In genomic region chr1:60910796-60911195, GRCm38 (mm10) we compare ENCODE assay signal across 31 mouse cellular contexts. TPM values are rescaled to one million over a fixed set of nuclear protein-coding genes. Genes with fewer than 3 reads are reported as not detected.
A peak's percentile ranks its signal among the peaks of the same experiment; 100 is the strongest.
DNase-seq lines count a peak whose midpoint lies in the region; ATAC-seq and TF ChIP-seq lines count a peak whose summit lies in the region.
"Had no signal": no experiment of that assay in that cellular context is flagged by ENCODE, and none has a peak within 500 bp of the region (broad histone marks: within the 10 kb centered on the region; RNA-seq: fewer than 3 reads in every experiment).

No protein-coding gene starts in this region.

- dilution Hi-C loops in CH12.LX (cut with MboI; ENCODE audit: extremely low pct_ligation_motif_present, extremely low pct_unique_long_range_greater_than_20kb, low sequenced_read_pairs), result no loop called here

- H3K79me2 ChIP-seq in CH12.LX (replicated peaks; ENCODE audit: control insufficient read depth, extremely low read depth, insufficient read depth, poor library complexity, severe bottlenecking), result peaks cover 45% of the 10 kb centered on the region

- ATAC-seq in inflammation-experienced regulatory T-cells, adult 6 months, result peak; percentile 30
- no peak for ATAC-seq in monocyte, adult 5-6 weeks (replicated peaks; ENCODE audit: insufficient number of reproducible peaks, low FRiP score, low TSS enrichment, poor library complexity, severe bottlenecking)
- ATAC-seq: intestine, embryonic 15.5 days; liver, postnatal 0 days; lung, postnatal 0 days; midbrain, embryonic 16.5 days; Patski had no signal

- TF ChIP-seq RAD21 in CH12.LX (IDR thresholded peaks at IDR 0.05; ENCODE audit: low read depth, low read length), result no peak

- no peak for TF ChIP-seq CTCF in CH12.LX (conservative IDR thresholded peaks at IDR 0.05 in 1 of 2, IDR thresholded peaks at IDR 0.05 in 1 of 2; ENCODE audit: low read depth in 2 of 2, low read length in 2 of 2)

- H3K27ac ChIP-seq in CH12.LX (ENCODE audit: insufficient read depth, low read depth), result no peak overlapping the region
- H3K27ac ChIP-seq: embryonic facial prominence, embryonic 15.5 days; heart, embryonic 15.5 days; hindbrain, embryonic 14.5 days; intestine, embryonic 15.5 days; layer of hippocampus, adult 2 months; limb, embryonic 12.5 days; macrophage had no signal

- H3K4me3 ChIP-seq in CH12.LX (replicated peaks in 1 of 3; ENCODE audit: low read depth in 2 of 3, low read length in 2 of 3, poor library complexity in 1 of 3), result peak overlapping the region in 2 of 3 experiments; percentile 57 to 85
- H3K4me3 ChIP-seq: embryonic facial prominence, embryonic 15.5 days; heart, embryonic 15.5 days; intestine, embryonic 15.5 days; layer of hippocampus, adult 2 months; limb, embryonic 12.5 days had no signal

- TF ChIP-seq EP300 in CH12.LX (IDR thresholded peaks at IDR 0.05; ENCODE audit: low read length), result no peak

- in situ Hi-C loops in CH12.LX (cut with MboI; ENCODE audit: low pct_ligation_motif_present, low pct_unique_long_range_greater_than_20kb, low sequenced_read_pairs), result no loop called here

- TF ChIP-seq POLR2A in CH12.LX (IDR thresholded peaks at IDR 0.05; ENCODE audit: low read depth, low read length), result no peak

- peak overlapping the region; percentile 100; the same call in 1 of the 2 replicates for H3K9ac ChIP-seq in CH12.LX (ENCODE audit: insufficient read depth, low read depth)
- H3K9ac ChIP-seq: embryonic facial prominence, embryonic 15.5 days; heart, embryonic 15.5 days; hindbrain, embryonic 14.5 days; intestine, embryonic 15.5 days; limb, embryonic 12.5 days; liver, postnatal 0 days had no signal

- H3K27me3 ChIP-seq in CH12.LX (replicated peaks), result no peaks in the 10 kb centered on the region
- H3K27me3 ChIP-seq: embryonic facial prominence, embryonic 15.5 days; heart, embryonic 15.5 days; intestine, embryonic 15.5 days; limb, embryonic 12.5 days had no signal

- no peaks in the 10 kb centered on the region for H3K9me3 ChIP-seq in CH12.LX (replicated peaks; ENCODE audit: low read length)
- H3K9me3 ChIP-seq: embryonic facial prominence, embryonic 15.5 days; heart, embryonic 15.5 days; intestine, embryonic 15.5 days; limb, embryonic 12.5 days had no signal

- peak overlapping the region; percentile 70 for H3K4me2 ChIP-seq in CH12.LX (ENCODE audit: insufficient read depth, low read depth, poor library complexity, severe bottlenecking)
- H3K4me2 ChIP-seq: embryonic facial prominence, embryonic 15.5 days; heart, embryonic 15.5 days; hindbrain, embryonic 14.5 days; intestine, embryonic 15.5 days; limb, embryonic 12.5 days; liver, embryonic 11.5 days had no signal

- peaks cover 8 to 20% of the 10 kb centered on the region in 2 experiments for H3K36me3 ChIP-seq in CH12.LX (replicated peaks in 1 of 2; ENCODE audit: control insufficient read depth in 1 of 2, insufficient read depth in 1 of 2, low read length in 1 of 2)
- H3K36me3 ChIP-seq: embryonic facial prominence, embryonic 15.5 days; heart, embryonic 15.5 days; intestine, embryonic 15.5 days; limb, embryonic 12.5 days had no signal

- intact Hi-C loops in gastrocnemius, postnatal 36 days (cut with DNase I), result no loop called here

- peaks cover 26 to 82% of the 10 kb centered on the region in 2 experiments for H3K4me1 ChIP-seq in CH12.LX (ENCODE audit: control insufficient read depth in 1 of 2, insufficient read depth in 2 of 2)
- H3K4me1 ChIP-seq: embryonic facial prominence, embryonic 15.5 days; heart, embryonic 15.5 days; intestine, embryonic 15.5 days had no signal

- peak; percentile 91 for DNase-seq in CD4-positive, CD25-positive, alpha-beta regulatory T cell, adult 2 months (ENCODE audit: low read depth, low spot score)
- no peak for DNase-seq in CH12.LX (ENCODE audit: extremely low read depth)
- peak; percentile 54 for DNase-seq in thymus, postnatal 25 days
- no peak for DNase-seq in gastrocnemius, postnatal 36 days
- no peak for DNase-seq in layer of hippocampus, adult 9-11 months
- DNase-seq: adrenal gland, postnatal 10 days; cerebellum, adult 2 months; heart, postnatal 36 days; kidney, adult 8-10 months; kidney, postnatal 14 days; layer of hippocampus, postnatal 36 days; liver, postnatal 0 days had no signal

TF ChIP-seq in CH12.LX, 34 proteins besides CTCF, POLR2A, EP300 and RAD21:
- TF ChIP-seq CHD1 (IDR thresholded peaks at IDR 0.05; ENCODE audit: low read depth, low read length) (peak; percentile 86), MEF2A (IDR thresholded peaks at IDR 0.05; ENCODE audit: borderline replicate concordance, low read depth, low read length) (no peak), TCF12 (IDR thresholded peaks at IDR 0.05; ENCODE audit: low read depth, low read length) (peak; percentile 30; the same call in 1 of the 2 replicates), ZNF384 (IDR thresholded peaks at IDR 0.05; ENCODE audit: low read depth, low read length) (no peak), NELFE (IDR thresholded peaks at IDR 0.05; ENCODE audit: low read depth, low read length) (no peak), MXI1 (IDR thresholded peaks at IDR 0.05; ENCODE audit: low read depth, low read length) (peak; percentile 71; the same call in 1 of the 2 replicates)

RNA-seq across cellular contexts. Expression of gene Ctla4, which starts 24.0 kb away (rescaled TPM):
- 27.4 and 54.7 TPM in 2 replicates for total RNA-seq in CH12.LX (2012; rRNA removed)
- 49.8 and 53.7 TPM in 2 replicates for total RNA-seq in CH12.LX (2014; rRNA removed)
- 11.6 and 13.1 TPM in 2 replicates for polyA plus RNA-seq in CH12.LX (2012; ENCODE audit: insufficient read length, low read depth)
- polyA plus RNA-seq in inflammation-experienced regulatory T-cells, adult 6 months (2017; shearing (Covaris generic)), result 100 to 1,000 TPM; 121 to 243 (median 214) TPM
- under 1 TPM in 1 of 2 experiments, not detected in 1; 0.13 TPM for total RNA-seq in gastrocnemius, postnatal 36 days (2021)
- total RNA-seq in monocyte, adult 5-6 weeks (2017), result 10.5 to 25.9 TPM (median 12.5 TPM) in 3 replicates
- total RNA-seq: common myeloid progenitor, adult 5-6 weeks; ES-E14; gastrocnemius, postnatal 4 days; layer of hippocampus, adult 2 months; layer of hippocampus, postnatal 36 days; left cerebral cortex, postnatal 10 days had no signal
- polyA plus RNA-seq: C2C12; cerebellum, adult 2 months; embryonic facial prominence, embryonic 15.5 days; hindbrain, embryonic 14.5 days; intestine, embryonic 15.5 days; liver, embryonic 11.5 days; liver, postnatal 0 days; lung, postnatal 0 days; macrophage; midbrain, embryonic 16.5 days; Patski; stomach, embryonic 14.5 days had no signal

Comparison
In these comparisons a context has a peak if more than half of its experiments do, and no peak if none do; other contexts are left out.
1. DNase-seq: peak in CD4-positive, CD25-positive, alpha-beta regulatory T cell, adult 2 months (single experiment) and thymus, postnatal 25 days (single experiment); none in CH12.LX (single experiment), gastrocnemius, postnatal 36 days (0 of 2) and layer of hippocampus, adult 9-11 months (single experiment).
2. RNA of gene Ctla4, which starts 24.0 kb away (total RNA-seq): 27.4 to 54.7 TPM in CH12.LX and 10.5 to 25.9 TPM in monocyte, adult 5-6 weeks; 0.13 TPM in gastrocnemius, postnatal 36 days; every median in the first group is over 10 times any median in the second.